Mouse (Mus musculus) stomach, postnatal 0 days (tissue): ENCODE data around the gene Phka1.

Source experiments
- CTCF ChIP-seq: IDR thresholded peaks from 2 replicates; pipeline ENCODE4 v1.5.1; 2016; ENCODE audit warnings: antibody characterized with exemption, low read depth, mild to moderate bottlenecking, moderate library complexity
- EP300 ChIP-seq: optimal IDR thresholded peaks from 2 replicates; pipeline ENCODE3; 2016; ENCODE audit warnings: antibody characterized with exemption

GRCm38 (mm10) chrX:102493992-102494730, 149.9 kb downstream of the Phka1 start:
- peak; percentile 76 for TF ChIP-seq CTCF
- no peak for TF ChIP-seq EP300
